Mouse (Mus musculus) testis, adult 2 months (tissue): ENCODE measurements around the gene Lbx2.

Source experiments
- CTCF ChIP-seq: fragments of 200-500 bp; IDR thresholded peaks from 2 replicates; pipeline ENCODE4 v1.5.1; 2012; ENCODE audit warnings: low read depth, mild to moderate bottlenecking, inconsistent platforms, low read length, moderate library complexity; ENCODE audit not compliant: control insufficient read depth, insufficient read depth, insufficient replicate concordance
- POLR2A ChIP-seq: fragments of 200-500 bp; IDR thresholded peaks from 2 replicates; pipeline ENCODE4 v1.6.1; 2012; ENCODE audit warnings: low read depth, mild to moderate bottlenecking, inconsistent platforms, low read length, moderate library complexity; ENCODE audit not compliant: control insufficient read depth

DNA sequence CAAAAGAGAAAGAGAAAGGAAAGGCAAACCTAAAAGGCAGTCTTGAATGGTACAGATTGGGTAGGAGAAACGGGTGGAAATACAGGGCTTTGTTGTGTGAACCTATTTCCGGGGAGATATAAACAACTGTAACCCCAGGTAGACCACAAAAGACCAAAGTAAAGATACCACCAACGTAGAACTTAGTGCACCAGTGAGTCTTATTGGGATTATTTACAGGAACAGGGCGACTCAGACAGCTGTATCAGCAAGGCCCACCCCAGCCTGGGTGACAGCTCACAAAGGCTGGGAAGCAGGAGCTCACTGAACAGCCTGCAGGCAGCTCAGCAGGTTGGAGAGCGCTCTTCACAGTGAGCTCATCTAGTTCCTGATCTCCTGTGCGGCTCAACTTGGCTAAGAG lies 9.8 kb downstream of the Lbx2 start:
- TF ChIP-seq CTCF (no peak), POLR2A (no peak)
